Mouse (Mus musculus): Measurements from ENCODE around the gene Ror2.

Ror2 gene

GRCm38 (mm10) chr13:53230446-53231161 lies 55.3 kb downstream of the Ror2 start:
- DNase-seq: no peak

GRCm38 (mm10) chr13:53227019-53227418 lies 58.9 kb downstream of the Ror2 start:
- no peak for DNase-seq

GRCm38 (mm10) chr13:53226461-53226860 lies 59.5 kb downstream of the Ror2 start:
- DNase-seq: no peak

- DNase-seq: no peak
These were observed 60.0 kb downstream of the Ror2 start for GRCm38 (mm10) chr13:53225925-53226324.

- no peak for DNase-seq
These were observed 64.7 kb downstream of the Ror2 start for GRCm38 (mm10) chr13:53221176-53221575.

GRCm38 (mm10) chr13:53219889-53220288 lies 66.0 kb downstream of the Ror2 start:
- no peak for DNase-seq

- no peak for DNase-seq
These were observed 66.5 kb downstream of the Ror2 start for GRCm38 (mm10) chr13:53219391-53219790.

GRCm38 (mm10) chr13:53217396-53217975 lies 68.4 kb downstream of the Ror2 start:
- DNase-seq: no peak

- no peak for DNase-seq
These were observed 73.8 kb downstream of the Ror2 start for GRCm38 (mm10) chr13:53211971-53212733.

- no peak for DNase-seq
These were observed 77.4 kb downstream of the Ror2 start for GRCm38 (mm10) chr13:53208556-53208955.

GRCm38 (mm10) chr13:53205128-53205911 lies 80.6 kb downstream of the Ror2 start:
- DNase-seq: no peak

- DNase-seq: no peak
These were observed 83.5 kb downstream of the Ror2 start for GRCm38 (mm10) chr13:53202439-53202830.

GRCm38 (mm10) chr13:53201628-53202438 lies 84.1 kb downstream of the Ror2 start:
- DNase-seq: no peak

GRCm38 (mm10) chr13:53200121-53200520 lies 85.8 kb downstream of the Ror2 start:
- DNase-seq: no peak

- DNase-seq: no peak
These were observed 86.7 kb downstream of the Ror2 start for GRCm38 (mm10) chr13:53199262-53199661.

GRCm38 (mm10) chr13:53196690-53197089 lies 89.2 kb downstream of the Ror2 start:
- no peak for DNase-seq

GRCm38 (mm10) chr13:53195951-53196677 lies 89.8 kb downstream of the Ror2 start:
- DNase-seq: no peak

- no peak for DNase-seq
These were observed 91.6 kb downstream of the Ror2 start for GRCm38 (mm10) chr13:53194306-53194705.

GRCm38 (mm10) chr13:53193713-53194112 lies 92.2 kb downstream of the Ror2 start:
- DNase-seq: no peak

- no peak for DNase-seq
These were observed 93.6 kb downstream of the Ror2 start for GRCm38 (mm10) chr13:53192286-53192685.

- DNase-seq: no peak
These were observed 94.3 kb downstream of the Ror2 start for GRCm38 (mm10) chr13:53191657-53192056.

All from cerebellum, postnatal 36 days (tissue).